Mouse (Mus musculus) thymus, postnatal 4 days (tissue): Measurements from ENCODE around the gene Catsper3.
A peak's percentile ranks its signal among the peaks of the same experiment; 100 is the strongest.

Experiments
- DNase-seq: peaks from one replicate; pipeline ENCODE4 v3.0.0; 2021

The Catsper3 gene

DNA sequence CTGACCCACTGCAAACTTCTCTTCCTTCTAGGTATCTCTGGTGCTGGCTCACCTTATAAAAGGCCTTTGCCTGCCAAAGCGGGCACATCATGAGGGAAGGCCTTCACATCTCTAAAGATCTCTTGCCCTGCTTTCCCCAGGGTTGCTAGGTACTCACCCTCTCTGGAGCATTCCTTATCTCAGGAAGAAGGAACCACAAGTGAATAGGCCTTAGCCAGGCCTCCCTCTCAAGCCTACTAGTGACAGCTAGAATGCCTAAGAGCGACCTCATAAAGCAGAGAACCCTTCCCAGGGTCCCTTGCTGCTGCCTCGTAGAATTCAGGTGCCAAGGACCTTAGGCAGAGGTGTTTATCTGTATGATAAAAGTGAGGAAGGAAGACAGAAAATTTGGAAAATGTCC, at the start of gene Catsper3:
Gene Catsper3 (plus strand): TSS at position 301 of the 400 bp plus-strand sequence.
- no peak for DNase-seq

DNA sequence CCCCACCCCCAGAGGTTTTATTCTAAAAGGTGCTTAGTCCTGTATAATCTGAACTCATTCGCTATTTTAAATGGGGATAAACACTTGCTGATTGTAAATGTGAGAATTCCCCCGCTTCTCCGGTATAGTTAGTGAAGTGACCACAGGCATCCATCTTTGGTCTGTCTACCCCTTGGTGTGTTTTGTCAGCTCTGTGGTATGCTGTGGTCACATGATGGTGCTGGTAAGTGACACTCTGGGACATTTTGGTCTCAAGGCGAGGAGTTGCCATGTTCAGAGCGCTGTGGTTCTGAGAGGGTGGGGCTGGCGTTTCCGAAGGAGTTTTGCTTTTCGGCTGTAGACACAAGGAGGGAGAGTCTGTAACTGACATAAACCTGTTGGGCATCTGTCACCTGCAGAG, 46.5 kb upstream of the Catsper3 start:
- no peak for DNase-seq

DNA sequence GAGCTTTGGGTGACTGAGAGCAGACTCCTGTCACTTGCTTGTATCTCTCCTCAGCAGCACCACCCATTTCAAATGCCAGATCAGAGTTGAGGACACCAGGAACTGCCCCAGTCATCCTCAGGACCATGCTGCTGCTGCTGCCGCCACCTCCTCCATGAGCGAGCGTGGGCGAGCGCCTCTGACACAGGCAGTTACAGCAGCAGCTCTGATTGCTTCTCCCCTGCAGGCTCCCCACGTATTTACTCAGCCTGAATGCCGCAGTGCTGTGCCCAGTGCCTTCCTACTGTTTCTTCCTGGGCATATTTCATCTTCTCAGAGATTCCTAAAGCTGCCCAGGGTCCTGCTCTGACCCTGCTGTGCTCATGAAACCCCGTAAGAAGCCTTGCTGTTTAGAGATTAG, 42.1 kb upstream of the Catsper3 start:
- no peak for DNase-seq

DNA sequence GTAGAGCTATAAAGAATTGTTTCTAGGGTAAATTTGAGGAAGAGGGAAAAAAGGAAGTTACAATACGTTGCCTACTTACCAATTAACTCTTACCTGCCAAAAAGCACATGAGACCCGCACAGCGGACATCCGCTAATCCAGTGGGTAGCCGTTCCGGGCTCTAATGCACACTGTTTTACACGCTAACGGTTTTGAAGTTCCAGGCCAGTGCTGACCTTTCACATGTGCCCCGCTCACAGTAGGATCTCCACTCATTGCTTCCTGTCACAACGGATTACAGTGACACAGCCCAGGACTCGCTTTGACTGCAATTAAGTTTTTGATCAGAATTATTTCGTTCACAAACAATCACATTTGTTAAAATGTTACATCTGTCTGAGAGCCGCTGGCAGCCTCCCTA, 30.0 kb upstream of the Catsper3 start:
- DNase-seq = no peak

DNA sequence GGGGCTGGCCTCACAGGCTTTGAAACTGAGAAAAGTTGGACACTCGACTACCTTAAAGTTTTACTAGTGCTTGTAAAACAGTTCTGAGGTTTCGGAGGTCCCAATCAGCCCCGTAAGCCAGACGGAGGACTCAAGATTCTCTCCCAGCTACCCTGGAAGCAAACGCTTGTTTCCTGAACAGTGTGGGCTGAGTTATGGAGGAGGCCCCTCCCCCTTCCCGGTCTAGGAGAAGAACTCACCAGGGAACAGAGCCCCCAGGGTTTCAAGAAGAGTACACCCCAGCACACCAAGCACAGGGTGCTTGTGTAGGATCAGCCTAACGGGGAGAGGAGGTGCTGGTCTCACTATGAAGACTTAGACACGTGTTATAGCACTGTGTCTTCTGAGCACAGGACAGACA, 27.6 kb upstream of the Catsper3 start:
- no peak for DNase-seq

DNA sequence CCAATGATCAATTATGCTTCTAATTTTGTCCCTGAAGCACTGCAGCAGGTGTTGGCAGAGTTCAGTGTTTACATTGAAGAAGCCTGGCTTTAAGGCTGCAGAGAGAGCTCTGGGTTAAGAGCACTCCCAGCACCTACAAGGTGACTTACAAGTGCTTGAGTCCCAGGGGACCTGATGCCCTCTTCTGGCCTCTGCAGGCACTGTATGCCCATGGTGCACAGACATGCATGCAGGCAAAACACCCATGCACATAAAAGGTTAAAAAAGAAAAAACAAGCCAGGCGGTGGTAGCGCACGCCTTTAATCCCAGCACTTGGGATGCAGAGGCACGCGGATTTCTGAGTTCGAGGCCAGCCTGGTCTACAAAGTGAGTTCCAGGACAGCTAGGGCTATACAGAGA, 26.7 kb upstream of the Catsper3 start:
- peak; percentile 43 for DNase-seq

DNA sequence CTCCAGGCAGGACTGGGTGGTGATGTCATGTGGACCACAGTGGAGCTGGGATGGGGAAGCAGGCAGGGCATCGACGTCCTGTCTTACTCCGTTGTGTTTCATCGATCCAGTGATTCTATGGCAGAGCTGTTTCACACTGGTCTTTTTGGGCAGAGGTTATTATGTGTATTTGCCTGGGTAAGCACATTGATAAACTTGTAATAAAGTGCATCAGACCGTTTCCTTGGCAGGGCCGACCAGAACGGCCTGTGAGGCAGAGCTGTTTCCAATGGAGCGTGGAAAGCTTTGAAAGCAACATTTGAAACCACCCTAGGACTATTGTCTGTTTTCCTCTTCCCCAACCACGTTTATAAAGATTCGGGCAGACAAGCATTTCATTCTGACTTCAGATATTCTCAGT, 23.8 kb upstream of the Catsper3 start:
- DNase-seq = no peak

DNA sequence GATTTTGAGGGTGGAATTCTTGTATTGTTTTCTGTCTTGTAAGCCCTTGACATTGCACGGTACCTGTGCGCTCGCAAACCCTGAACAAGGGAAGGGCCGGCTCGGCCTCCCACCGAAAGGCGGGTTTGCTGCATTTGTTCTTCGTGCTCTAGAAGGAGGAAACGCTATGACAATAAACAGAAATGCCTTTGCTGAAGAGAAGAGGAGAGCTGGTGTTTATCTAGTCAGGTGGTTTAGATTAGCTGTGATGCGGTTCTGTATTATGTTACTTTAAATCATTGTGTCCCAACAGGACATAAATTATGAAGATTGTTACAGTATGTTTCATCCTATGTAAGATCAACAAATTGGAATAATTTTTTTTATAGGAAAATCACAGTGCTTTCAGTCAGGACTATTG, 22.9 kb upstream of the Catsper3 start:
- DNase-seq = no peak

DNA sequence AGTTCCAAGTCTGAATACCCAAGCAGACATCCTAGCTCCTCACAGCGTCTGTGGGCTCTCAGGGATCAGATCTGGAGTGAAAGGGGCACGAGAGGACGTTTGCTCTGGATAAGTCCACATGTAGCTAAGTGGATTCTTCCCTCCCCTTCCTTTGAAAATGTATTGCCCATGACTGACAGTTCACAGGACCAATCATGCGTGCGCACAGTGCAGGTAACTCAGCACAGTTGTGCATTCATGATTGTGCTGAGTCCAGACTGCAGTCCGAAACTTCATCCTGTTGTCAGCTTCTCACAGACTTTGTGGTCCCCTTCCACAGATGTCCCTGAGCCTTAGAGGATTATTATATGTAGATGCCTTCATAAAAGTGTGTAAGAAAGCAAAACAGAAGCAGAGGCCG, 10.0 kb upstream of the Catsper3 start:
- DNase-seq = no peak

DNA sequence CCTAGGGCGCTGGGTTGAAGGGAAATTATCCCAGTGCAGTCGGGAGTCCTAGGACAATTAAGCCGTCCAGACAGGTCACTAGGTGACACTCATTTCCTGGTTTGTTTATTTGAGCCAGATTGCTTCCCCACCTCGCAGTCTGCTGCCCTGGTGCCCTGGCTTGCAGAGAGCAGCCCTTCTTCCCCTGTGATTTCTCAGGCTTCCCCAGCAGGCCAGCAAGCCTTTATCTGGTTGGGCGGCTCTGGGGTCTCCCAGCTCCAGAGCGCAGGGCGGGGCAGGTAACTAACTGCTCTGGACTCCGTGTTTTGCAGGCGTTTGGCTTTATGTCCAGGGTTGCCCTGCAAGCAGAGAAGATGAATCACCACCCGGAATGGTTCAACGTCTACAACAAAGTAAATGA, 9.3 kb upstream of the Catsper3 start:
- DNase-seq = no peak

DNA sequence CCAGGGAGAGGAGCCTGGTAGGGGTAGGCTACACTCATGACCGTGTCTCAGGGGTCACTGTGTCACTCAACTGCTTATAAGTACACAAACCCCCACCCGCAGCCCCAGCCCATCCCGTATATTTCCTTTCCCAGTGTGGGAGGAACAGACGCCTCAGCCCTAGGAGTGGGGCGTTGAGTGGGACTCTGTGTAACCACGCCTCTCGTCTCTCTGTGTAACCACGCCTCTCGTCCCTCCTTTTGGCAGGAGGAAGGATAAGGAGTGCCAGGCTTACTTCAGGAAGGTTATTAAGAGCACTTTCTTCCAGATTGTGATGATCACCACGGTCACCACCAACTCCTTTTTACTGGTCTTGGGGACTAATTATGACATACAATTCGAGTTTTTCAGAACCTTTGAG, 1.8 kb downstream of the Catsper3 start:
- no peak for DNase-seq

DNA sequence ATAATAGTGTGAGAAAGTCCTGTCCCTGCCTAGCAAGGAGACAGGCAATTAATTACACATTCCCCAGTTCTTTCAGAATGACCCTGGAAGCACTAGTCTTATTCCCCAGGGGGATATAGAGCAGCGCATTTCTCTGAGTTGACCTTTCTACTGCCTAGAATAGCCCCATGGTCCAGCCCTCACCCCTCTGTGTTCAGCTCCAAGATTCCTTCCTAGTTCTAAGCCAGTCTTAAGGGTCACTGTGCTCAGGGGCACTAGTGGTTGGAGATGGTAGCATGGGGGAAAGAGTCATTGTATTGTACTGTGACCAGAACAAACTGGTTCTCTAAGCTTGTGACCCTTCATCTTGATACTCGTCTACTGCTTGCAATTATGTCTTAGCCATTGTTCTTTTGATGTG, 16.9 kb downstream of the Catsper3 start:
- DNase-seq = no peak

DNA sequence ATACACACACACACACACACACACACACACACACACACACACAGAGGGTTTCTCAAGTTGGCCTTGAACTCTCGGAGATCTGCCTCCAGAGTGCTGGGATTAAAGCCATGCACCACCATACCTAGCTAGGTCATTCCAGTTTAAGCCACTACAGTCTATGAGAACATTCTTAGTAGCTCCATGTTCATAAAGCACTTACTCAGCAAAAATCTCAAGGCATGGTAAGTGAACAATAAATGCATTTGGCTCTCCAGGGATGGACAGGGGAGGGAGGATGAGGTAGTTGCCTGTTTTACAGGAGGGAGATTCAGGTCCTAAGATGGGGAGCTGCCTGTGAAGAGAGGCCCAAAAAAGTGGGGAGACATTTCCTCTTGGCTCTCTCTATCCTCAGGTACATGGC, 19.6 kb downstream of the Catsper3 start:
- DNase-seq = no peak

DNA sequence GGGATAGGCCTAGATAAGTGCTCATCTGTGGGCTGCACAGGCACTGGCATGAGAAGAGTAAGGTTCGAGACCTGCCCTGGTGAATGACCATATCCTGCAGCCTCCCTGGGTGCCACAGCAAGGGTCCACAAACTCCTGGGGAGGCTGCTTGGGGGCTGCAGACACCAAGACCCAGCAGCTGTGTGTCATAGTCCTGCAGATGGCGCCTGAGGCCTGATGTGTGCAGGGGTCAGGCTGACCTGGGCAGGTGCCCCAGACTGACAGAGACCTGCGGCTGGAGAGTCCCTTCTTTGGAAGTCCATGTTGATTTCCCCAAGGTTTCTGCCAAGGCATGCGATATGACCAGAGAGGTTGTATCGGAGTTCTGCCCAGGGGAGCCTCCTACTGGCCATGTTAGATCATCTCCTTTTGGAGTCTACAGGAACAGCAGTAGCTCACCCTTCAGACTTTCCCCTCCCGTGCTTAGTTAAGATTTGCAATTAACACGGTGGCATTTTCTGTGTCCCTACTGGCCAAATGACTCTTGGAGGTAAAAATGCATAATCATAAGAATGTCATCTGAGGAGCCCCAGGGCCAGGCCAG, 24.8 kb downstream of the Catsper3 start:
- DNase-seq = no peak

DNA sequence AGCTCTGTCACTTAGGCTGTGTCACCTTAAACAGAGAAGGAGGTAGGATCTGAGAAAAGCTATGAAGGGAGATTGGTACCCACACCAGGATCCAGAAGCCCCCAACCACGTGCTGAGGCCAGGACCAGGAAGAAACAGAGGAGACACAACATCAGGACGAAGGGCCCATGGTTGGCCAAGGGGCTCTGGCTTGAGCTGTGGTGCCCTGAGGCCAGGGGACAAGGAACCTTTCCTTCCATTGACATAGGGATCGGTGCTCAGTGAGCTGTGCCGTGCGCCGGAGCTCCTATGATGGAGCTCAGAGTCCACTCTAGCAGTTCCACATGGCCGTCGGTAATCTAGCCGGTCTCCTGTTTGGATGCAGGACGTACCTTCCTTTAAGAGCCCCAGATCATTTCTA, 25.3 kb downstream of the Catsper3 start:
- DNase-seq = no peak

DNA sequence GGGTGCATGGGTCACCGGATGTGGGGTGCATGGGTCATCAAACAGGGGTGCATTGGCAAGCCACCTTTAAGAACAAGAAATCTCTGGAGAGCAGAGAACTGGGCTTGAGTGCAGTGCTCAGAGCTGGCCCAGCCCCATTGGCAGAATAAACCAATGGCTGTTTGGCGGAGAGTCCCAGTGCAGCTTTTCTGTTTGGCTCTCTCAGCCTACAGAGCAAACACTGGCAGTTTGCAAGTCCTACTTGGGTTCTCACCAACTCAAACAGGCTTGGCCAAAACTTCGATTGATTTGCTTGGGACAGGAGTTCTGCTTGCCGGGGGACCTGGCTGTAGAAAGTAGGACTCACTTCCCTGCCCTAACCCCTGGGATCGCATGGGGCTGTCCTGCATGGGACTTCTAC, 26.6 kb downstream of the Catsper3 start:
- DNase-seq = no peak

DNA sequence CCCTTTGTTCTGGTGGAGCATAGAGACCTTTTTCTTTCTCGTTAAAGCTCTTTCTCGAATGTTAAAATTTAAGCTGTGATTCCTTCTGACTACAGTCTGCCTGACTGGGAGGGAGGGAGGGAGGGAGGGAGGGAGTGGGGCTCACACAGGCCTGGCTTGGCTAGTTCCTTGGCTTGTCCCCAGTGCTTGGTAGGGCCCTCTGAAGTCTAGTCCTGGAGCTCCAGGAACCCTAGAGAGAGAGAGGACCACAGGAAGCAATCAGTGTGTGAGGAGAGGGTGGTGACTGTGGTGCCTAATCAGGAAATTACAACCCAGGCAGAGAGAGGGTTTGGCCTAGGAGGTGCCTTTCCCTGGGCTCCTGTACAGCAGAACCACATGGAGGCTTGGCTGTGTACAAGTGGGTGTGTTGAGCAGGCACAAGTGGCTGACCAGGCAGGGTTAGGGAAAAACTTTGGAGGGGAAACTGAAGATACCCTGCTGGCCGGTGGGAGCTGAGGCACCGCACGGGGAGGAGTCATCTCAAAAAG, 29.2 kb downstream of the Catsper3 start:
- no peak for DNase-seq

DNA sequence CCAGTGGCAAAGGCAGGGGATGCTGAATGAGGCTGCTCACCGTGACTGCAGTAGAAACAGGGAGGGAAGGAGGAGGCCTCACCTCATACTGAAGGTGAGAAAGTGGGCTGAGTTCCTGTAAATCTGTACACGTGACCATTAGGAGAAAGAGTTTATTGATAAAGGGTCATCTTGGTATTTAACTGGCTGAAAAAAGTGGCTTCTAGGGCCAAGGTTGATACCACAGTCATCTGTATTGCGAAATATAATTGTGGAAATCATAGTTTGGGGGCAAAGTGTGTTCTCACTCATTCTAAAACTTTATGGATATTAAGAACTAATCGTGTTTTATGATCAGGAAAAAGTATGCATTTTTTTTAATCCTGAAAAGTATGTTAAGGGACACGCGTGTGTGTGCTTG, 30.5 kb downstream of the Catsper3 start:
- DNase-seq = no peak

DNA sequence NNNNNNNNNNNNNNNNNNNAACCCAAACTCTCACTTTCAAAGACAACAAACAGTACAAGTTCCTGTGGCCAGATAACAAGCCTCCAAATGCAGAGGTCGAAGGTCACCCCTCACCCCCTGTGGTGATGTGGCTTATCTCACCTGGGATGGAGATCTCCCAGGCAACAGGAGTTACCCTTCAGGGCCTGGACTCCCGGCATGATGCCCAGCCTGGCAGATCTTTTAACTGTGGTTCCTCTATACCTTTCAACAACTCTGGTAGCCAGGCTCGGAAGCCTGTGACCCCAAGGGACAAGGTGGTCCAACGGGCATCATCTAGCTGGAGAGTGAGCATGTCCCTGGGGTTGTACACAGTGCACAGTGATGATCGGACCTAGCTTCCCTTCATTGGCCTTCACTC, 38.1 kb downstream of the Catsper3 start:
- no peak for DNase-seq

DNA sequence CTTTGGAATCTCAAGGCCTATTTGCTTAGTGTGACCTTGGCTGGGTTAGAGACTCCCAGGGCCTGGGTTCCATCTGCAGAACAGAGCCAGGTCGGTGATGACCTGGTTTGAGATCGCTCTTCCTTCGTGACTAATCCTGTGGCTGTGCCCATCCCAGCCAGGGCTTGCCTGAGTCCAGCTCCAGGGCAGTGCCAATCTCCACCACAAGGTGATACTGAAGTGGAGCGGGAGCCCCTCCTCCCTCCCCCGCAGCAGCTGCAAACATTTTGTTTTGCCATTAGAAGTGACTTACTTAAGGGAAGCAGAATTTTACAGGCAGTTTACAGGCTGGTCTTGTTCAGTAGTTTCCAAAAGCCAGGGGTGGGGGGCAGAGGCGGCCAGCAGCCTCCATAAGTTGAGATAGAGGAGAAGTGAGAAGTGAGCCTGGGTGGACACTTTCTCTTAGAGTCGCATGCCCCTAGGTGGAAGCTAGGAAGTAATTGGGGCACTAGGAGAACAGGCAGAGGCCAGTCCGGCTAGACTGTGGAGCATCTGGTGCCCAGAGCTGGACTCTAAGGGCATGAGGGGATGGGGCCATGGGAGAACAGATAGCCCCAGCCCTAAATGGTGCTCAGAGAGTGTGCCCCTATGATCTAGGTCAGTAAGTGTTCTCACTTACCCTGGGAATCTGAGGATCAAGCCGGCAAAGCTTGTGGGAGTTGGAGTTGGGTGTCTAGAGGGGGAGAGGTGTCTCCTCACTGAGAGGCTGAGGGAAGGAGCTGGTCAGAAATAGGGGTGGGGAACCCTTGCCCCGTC, 40.0 kb downstream of the Catsper3 start:
- peak; percentile 15 for DNase-seq

DNA sequence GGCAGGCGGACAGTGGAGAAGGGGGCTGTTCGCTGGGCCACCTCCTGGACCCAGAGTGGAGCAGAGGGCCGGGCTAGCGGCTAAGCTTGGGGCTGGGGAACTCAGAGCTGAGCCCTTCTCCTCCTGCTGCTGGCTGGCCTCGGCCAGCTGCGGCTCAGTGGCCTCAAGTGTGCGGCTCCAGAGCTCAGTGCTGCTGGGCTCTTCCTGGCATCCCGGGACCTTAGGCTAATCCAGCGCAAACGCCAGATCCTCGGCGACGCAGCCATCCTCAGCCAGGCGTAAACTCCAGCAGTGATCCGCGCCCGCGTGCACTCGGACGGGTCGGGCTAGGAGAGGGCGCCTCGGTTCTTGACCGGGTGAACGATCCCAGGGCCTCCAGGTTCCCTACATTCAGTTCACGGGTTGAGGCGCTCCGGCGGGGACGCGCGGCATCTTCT, 40.9 kb downstream of the Catsper3 start:
- no peak for DNase-seq

DNA sequence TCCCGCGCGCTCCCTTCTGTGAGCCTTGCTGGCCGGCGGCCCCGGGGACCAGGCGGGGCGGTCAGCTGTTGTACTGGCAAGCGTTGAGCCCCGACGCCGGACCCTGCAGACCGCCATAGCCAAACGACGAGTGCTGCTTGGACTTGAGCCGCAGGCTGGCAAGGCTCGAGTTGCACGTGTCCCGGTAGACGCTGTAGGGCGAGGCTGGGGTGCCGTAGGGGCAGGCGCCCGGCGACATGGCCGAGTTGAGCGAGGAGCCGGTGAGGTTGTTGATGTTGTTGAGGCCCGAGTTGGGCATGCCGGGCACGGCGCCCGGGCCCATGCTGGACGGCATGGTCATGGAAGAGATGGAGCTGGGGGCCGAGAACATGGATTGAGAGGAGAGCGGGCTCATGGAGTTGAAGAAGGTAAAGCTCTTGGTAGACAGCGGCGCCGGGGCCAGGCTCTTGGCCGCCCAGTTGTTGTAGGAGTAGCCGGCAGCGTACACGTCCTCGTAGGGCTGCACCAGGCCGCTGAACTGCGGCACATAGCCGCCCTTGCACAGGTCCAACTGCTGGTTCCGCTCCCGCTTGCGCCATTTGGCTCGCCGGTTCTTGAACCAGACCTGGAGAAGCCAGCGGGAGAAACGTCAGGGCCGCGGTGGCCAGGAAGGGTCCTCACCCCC, 41.8 kb downstream of the Catsper3 start:
- DNase-seq = peak; percentile 15

DNA sequence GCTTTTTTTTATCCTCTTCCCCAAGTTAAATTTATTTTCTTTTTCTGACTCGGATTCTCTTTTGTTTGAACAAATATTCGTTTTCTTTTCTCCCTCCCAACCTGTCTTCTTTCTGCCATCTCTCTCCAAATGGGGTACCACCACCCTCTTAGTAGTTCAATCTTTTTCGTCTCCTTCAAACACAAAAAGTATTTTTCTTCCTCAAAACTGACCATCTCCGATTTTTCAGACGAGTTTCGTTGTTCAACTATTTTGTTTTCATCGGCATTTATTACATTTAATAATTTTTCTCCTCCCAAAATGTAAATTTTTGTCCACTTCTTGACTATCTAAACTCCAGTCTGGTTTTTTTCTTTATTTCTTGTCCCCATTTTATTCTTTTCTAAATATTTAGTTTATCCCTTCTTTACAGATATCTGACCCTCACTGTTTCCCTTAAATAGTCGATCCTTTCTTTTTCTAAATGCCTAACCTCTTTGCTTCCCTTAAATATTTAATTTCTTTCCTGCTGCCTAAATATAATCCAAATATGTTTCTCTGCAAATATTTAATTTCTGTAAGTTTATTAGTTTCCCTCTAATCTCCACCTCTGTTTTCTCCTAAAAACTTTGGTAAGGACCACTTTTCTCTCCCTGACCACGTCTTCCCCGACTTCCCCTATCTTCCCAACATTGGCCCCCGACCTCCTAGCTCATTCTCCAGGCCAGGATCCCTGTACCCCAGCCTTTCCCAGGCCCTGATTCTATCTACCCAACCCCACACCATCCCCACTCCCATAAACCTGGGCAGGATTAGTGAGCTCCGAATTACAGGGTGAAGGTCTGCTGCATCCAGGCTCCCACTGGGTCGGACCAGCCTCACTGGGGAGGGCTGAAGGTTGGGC, 42.7 kb downstream of the Catsper3 start:
- no peak for DNase-seq
